Mouse (Mus musculus) left cerebral cortex, adult 11 months (tissue): Measurements from ENCODE around the gene Gm20388.
"Not testable (repeated sequence)": the region's sequence is repeated elsewhere in the genome, so short reads cannot be mapped to it uniquely, and the experiment has no call there.

Experiments
- DNase-seq: peaks from one replicate; pipeline ENCODE4 v3.0.0; 2022; ENCODE audit warnings: low spot score

Gm20388 gene

GRCm38 (mm10) chr8:123503801-123504467, 3593.3 kb downstream of the Gm20388 start:
- no peak for DNase-seq

DNA sequence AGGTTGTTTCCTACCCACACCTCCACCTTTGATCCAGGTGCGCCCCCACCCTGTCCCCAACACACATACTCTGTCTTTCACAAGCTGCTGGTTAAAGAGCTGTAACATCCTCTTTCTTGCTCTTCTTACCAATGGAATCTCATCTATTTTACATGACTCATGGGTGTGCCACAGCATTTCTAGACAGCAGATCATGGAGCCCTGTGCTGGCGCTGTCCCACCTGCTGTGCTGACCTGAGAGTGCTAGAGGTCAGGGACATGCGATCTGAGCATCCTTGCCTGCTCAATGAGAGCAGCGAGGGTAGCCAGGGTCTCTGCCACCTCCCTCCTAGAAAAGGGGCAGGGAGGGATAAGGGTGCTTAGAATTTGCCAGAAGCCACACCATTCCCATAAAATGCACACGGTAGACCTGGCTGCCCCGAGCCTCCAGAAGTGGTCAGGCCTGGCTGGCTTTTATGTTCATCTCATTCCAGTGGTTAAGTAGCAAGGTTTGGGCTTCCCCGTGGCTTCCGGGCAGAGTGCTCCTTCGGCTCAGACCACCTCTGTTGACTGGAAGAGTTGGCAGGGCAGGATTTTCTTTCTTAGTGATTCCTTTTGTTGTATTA, 3594.1 kb downstream of the Gm20388 start:
- DNase-seq = no peak

- DNase-seq = no peak
Measured at GRCm38 (mm10) chr8:123505267-123505666, 3594.6 kb downstream of the Gm20388 start.

- DNase-seq = no peak
Measured at GRCm38 (mm10) chr8:123505695-123506094, 3595.1 kb downstream of the Gm20388 start.

GRCm38 (mm10) chr8:123507153-123507552, 3596.5 kb downstream of the Gm20388 start:
- no peak for DNase-seq

- DNase-seq = no peak
Measured at GRCm38 (mm10) chr8:123510819-123511218, 3600.2 kb downstream of the Gm20388 start.

DNA sequence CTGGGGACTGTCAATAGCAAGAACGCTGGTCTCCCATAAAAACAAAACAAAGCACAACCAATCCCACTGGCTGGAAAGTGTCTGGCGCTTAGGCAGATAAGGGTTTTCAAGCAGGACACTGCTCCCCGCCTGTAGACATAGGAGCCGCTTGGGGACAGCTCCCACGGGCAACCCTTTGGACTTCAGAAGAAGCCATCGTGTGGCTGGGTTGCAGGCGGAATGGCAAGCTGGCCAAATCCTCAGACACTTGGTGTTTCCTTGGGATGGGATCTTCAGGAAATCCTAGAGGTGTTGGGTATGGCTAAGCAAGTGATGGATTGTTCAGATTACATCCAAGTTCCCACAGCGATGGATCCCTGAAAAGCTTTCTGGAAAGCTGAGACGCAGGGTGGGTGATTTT, 3603.5 kb downstream of the Gm20388 start:
- DNase-seq = no peak

DNA sequence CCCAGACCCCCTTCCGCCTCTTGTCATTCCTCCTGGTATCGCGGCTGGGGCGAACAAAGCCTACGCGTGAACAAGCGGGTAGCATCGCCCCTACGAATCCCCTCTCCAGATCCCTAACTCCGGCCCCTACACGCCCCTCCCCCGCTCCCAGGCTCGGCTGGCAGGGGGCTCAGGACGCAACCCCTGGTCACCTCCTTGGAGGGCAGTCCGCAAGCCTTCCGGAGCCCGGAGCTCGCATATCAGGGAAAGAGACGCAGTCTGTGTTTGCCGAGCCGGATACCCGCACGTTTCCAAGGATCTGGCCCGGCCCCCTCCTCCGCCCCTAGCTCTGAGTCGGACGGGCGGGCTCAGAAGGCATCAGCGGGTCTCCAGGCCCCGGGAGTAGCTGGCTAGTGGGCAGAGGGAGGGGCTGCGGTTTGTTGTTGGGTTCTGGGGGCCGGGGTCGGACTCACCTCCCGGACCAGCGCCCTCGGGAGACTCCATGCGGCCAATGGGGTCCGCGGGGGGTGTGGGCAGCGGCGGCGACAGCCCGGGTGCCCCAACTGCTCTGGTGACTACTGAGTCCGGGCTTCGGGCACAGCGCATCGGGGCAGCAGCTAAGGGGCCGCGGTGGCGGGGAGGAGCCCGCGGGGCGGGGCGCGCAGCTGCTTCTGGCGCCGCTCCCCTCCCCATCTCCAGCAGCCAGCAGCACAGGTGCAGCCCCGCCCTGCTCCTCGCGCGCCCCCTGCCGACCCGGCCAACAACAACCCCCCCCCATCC, 3604.3 kb downstream of the Gm20388 start, which contains the start of gene Dbndd1:
Dbndd1 (minus strand) TSS at position 683 of the 759 bp plus-strand sequence.
- DNase-seq = peak; percentile 50

GRCm38 (mm10) chr8:123515540-123515897, 3604.9 kb downstream of the Gm20388 start:
- no peak for DNase-seq

DNA sequence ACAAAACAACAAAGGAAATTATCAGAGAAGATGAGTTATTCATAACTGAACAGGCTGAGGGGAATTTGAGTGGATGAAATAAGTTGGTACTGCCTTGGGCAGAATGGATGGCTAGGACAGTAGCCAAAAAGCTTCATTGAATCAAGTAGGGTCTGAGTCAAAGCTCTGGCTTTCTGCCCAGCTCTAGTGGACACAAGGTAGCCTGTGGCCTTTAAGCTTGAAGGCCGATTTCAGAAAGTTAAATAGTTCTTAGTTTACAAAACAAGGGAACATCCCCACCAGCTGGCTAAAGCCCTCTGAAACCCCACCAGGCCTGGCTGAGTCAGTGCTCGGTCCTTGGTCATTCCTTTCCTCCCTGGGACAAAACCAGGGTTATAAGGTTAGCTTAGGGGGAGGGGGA, 3606.0 kb downstream of the Gm20388 start:
- no peak for DNase-seq

GRCm38 (mm10) chr8:123518172-123518571, 3607.5 kb downstream of the Gm20388 start:
- no peak for DNase-seq

DNA sequence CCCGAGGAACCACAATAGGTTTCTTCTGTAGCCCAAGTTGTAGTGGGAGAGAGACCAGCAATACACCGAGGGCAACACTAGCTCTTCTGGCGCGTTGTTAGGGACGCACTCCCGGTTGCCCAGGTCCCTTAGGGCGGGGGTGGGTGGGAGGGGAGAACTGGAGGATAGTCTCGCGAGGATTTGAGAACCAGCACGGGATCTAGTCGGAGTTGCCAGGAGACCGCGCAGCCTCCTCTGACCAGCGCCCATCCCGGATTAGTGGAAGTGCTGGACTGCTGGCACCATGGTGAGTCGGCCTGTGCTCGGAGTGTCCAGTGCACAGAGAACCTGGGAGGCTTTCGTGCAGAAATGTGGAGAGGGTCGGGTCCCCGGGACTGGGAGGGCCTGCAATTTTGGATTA, 3608.0 kb downstream of the Gm20388 start, which contains the start of gene Gas8:
Gas8 (plus strand) TSS at position 168 of the 400 bp plus-strand sequence.
- peak; percentile 85 for DNase-seq

DNA sequence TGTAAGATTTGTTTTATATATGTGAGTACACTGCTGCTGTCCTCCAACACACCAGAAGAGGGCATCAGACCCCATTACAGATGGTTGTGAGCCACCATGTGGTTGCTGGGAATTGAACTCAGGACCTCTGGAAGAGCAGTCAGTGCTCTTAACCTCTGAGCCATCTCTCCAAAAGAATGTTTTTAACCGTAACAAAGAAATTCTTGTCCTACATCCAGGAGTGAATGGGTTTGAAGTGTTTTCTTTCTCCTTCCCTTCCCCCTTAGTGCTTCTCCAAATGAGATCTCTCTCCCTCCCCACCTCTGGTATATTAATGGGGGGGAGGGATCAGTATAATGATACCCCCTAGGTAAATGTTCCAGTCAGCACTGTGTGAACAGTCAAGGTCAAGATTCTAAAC, 3609.4 kb downstream of the Gm20388 start:
- not testable (repeated sequence) for DNase-seq

GRCm38 (mm10) chr8:123527720-123528489, 3617.3 kb downstream of the Gm20388 start:
- no peak for DNase-seq

DNA sequence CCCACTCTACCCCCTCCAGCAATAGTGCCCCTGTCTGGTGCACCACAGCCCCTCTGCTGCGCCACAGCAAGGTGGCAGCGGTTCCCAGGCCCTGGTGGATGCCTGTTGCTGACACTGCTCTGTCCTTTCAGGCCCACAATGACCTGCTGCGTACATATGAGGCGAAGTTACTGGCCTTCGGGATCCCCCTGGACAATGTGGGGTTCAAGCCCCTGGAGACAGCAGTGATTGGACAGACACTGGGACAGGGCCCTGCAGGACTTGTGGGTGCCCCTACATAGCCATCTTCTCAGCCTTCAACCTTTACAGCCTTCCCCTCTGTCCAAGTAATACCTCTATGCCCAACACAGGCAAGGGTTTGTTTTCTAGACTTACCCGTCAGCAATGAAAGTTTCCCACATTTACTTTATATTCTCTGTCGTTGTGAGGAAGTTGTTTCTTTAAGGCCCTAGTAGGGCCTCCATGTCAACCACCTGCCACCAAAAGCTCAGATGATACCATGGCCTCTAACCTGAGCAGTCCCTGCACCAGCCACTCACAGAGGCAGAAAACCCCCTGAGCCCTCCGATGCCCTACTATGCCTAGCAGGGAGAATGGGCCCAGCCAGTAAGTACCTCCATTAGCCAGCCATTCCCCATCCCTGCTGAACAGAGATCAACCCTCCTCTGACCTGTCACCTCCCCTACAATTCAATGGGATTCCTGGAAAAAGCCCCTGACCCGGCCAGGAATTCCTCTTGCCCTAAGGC, 3625.8 kb downstream of the Gm20388 start:
- DNase-seq = no peak

DNA sequence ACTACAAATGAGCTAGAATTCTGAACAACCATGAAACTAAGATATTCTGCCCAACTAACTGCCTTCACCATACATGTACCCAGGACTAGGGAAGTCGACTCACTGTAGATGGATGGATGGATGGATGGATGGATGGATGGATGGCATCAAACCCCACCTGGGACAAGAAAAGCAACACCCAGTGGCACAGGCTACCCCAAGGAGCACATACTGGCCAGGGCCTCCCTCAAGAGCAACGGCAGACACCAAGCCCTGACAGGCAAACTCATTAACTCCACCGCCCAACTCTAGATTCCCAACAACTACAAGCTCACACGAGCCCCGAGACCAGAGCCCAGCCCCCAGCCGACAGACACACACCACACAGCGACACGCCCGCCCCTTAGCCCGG, 3626.3 kb downstream of the Gm20388 start:
- no peak for DNase-seq

GRCm38 (mm10) chr8:123537641-123538040, 3627.0 kb downstream of the Gm20388 start:
- not testable (repeated sequence) for DNase-seq

DNA sequence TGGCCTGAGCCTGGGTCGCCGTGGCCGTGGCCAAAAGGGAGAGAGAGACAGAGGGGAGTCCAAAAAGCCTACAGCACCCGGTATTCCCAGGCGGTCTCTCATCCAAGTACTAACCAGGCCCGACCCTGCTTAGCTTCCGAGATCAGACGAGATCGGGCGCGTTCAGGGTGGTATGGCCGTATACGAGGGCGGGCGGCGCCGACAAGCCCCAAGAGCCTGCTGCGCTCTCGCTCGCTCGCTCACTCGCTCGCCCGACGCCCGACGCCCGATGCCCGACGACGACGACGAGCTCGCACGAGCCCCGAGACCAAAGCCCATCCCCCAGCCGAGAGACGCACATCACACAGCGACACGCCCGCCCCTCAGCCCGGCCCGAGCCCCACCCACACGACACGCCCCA, 3653.6 kb downstream of the Gm20388 start:
- DNase-seq = not testable (repeated sequence)

DNA sequence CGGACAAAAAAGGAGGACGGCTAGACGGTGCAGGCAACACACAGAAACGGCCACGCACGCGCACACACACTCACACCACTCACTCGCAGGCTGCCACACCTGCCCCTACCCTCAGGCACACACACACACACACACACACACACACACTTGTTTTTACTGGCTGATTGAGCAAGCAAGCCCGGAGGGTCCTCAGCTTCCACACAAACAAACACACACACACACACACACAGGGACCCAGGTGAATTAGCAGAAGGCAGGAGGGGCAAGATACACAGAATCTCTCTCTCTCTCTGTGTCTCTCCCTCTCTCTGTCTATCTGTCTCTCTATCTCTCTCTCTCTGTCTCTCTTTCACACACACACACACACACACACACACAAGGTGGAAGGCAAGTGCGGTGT, 3664.7 kb downstream of the Gm20388 start:
- DNase-seq = not testable (repeated sequence)

- DNase-seq = not testable (repeated sequence)
Measured at GRCm38 (mm10) chr8:123600666-123601172, 3690.1 kb downstream of the Gm20388 start.

GRCm38 (mm10) chr8:123601457-123601856, 3690.8 kb downstream of the Gm20388 start:
- not testable (repeated sequence) for DNase-seq
